In genomic region chr3:14869779-14870178, GRCm38 (mm10) we compare ENCODE assay signal across 8 mouse cellular contexts. TPM values are rescaled to one million over a fixed set of nuclear protein-coding genes. Genes with fewer than 3 reads are reported as not detected.
DNase-seq lines count a peak whose midpoint lies in the region.

No protein-coding gene starts in this region.

- no peak overlapping the region for H3K27ac ChIP-seq in forebrain, embryonic 10.5 days

- no peaks in the 10 kb centered on the region for H3K36me3 ChIP-seq in forebrain, embryonic 10.5 days (replicated peaks)

- intact Hi-C loops in heart, postnatal 10 days (cut with DNase I): loop anchor here (5.0 kb wide), 2 partner anchors 192 to 373 kb away; no protein-coding TSS in a partner anchor

- H3K9me3 ChIP-seq in forebrain, embryonic 10.5 days: no peaks in the 10 kb centered on the region

- peaks cover 6% of the 10 kb centered on the region; the same call in 1 of the 2 replicates for H3K27me3 ChIP-seq in forebrain, embryonic 10.5 days (ENCODE audit: poor library complexity, severe bottlenecking)

- H3K4me1 ChIP-seq in forebrain, embryonic 10.5 days: peaks cover 5% of the 10 kb centered on the region; the same call in 1 of the 2 replicates

- 19% methylated on average over 11 of the region's 11 CpGs for WGBS in forebrain, embryonic 10.5 days

- H3K4me3 ChIP-seq in forebrain, embryonic 10.5 days: no peak overlapping the region

- peak; percentile 86 for DNase-seq in ES-CJ7 (ENCODE audit: low read depth, low spot score)
- DNase-seq in brain, adult 2 months (ENCODE audit: low read depth, low spot score): peak; percentile 68
- DNase-seq in forebrain, embryonic 10.5 days (ENCODE audit: extremely low spot score, low spot score): peak; percentile 70
- DNase-seq in heart, postnatal 10 days: peak; percentile 68 to 77
- DNase-seq in kidney, postnatal 4 days: peak; percentile 74 to 82
- peak; percentile 87 for DNase-seq in lung, postnatal 14 days
- peak; percentile 44 for DNase-seq in ovary, postnatal 36 days (ENCODE audit: low spot score)
- peak; percentile 83 for DNase-seq in thymus, postnatal 25 days

RNA-seq across cellular contexts. Expression of gene Car3, which starts 6.5 kb away (rescaled TPM):
- polyA plus RNA-seq in forebrain, embryonic 10.5 days (2016; fragmentation: Nextera tagmentation; extraction: Ambion mirVana): 2.2 and 3.4 TPM in 2 replicates
- 100 to 1,000 TPM in 1 of 2 experiments, 10 to 100 TPM in 1; 45.9 to 122 TPM for total RNA-seq in heart, postnatal 10 days (2021)

RNA-seq across cellular contexts. Expression of gene Car2, which starts 16.3 kb away (rescaled TPM):
- 88.4 and 120 TPM in 2 replicates for polyA plus RNA-seq in forebrain, embryonic 10.5 days (2016; fragmentation: Nextera tagmentation; extraction: Ambion mirVana)
- 1 to 10 TPM; 6.0 to 8.3 TPM for total RNA-seq in heart, postnatal 10 days (2021)
